Mouse (Mus musculus) liver, embryonic 14.5 days (tissue): Measurements from ENCODE around the gene Fbxo46. TPM values are rescaled to one million over a fixed set of nuclear protein-coding genes. Genes with fewer than 3 reads are reported as not detected.

Experiments used
- ATAC-seq: fragments of 200-750 bp; cut with Nextera tagmentation; 2 replicates; pipeline ENCODE4 v1.8.0; 2017; ENCODE audit warnings: moderate number of reproducible peaks, mild to moderate bottlenecking, moderate library complexity; ENCODE audit not compliant: insufficient read depth
- DNase-seq, 3 experiments: peaks; one replicate each; pipeline ENCODE4 v3.0.0-alpha.2; 2012 to 2013; ENCODE audit warnings: low read depth in 3 of 3, low spot score in 3 of 3
- H3K27ac ChIP-seq: fragments of 300-500 bp; sonication (generic); 2 replicates; pipeline ENCODE4 v1.5.1; 2014; ENCODE audit warnings: moderate library complexity, mild to moderate bottlenecking, control low read depth, inconsistent platforms
- H3K27me3 ChIP-seq: fragments of 300-500 bp; sonication (generic); 2 replicates; pipeline ENCODE4 v1.6.1; 2014; ENCODE audit warnings: mild to moderate bottlenecking, low read length, moderate library complexity; ENCODE audit not compliant: control insufficient read depth, insufficient read depth
- H3K36me3 ChIP-seq: fragments of 300-500 bp; sonication (generic); replicated peaks from 2 replicates; pipeline ENCODE4 v1.6.1; 2014; ENCODE audit warnings: low read depth; ENCODE audit not compliant: control insufficient read depth, insufficient read depth
- H3K4me1 ChIP-seq, 2 experiments: fragments of 200-500 bp in 1 of 2; fragments of 300-500 bp in 1 of 2; sonication (generic) in 1 of 2; replicated peaks; 2 replicates each; pipeline ENCODE4 v1.6.1; 2012 to 2014; ENCODE audit warnings: antibody characterized with exemption in 1 of 2, inconsistent platforms in 1 of 2, low read length in 1 of 2; ENCODE audit not compliant: control insufficient read depth in 2 of 2, insufficient read depth in 2 of 2
- H3K4me2 ChIP-seq: fragments of 300-500 bp; sonication (generic); 2 replicates; pipeline ENCODE4 v1.6.1; 2014; ENCODE audit warnings: low read depth, mild to moderate bottlenecking, control low read depth, moderate library complexity
- H3K4me3 ChIP-seq, 2 experiments: fragments of 200-500 bp in 1 of 2; fragments of 300-500 bp in 1 of 2; sonication (generic) in 1 of 2; 2 replicates each; pipeline ENCODE4 v1.5.1; 2012 to 2014; ENCODE audit warnings: low read depth in 2 of 2, low read length in 2 of 2, mild to moderate bottlenecking in 2 of 2, control low read depth in 1 of 2, inconsistent platforms in 1 of 2, moderate library complexity in 1 of 2; ENCODE audit not compliant: insufficient read depth in 1 of 2
- H3K9ac ChIP-seq: fragments of 300-500 bp; sonication (generic); replicated peaks from 2 replicates; pipeline ENCODE4 v1.6.1; 2014; ENCODE audit warnings: mild to moderate bottlenecking, control low read depth, moderate library complexity
- H3K9me3 ChIP-seq: fragments of 300-500 bp; sonication (generic); 2 replicates; pipeline ENCODE4 v1.6.1; 2016; ENCODE audit warnings: low read length, mixed read lengths; ENCODE audit not compliant: control insufficient read depth
- CTCF ChIP-seq: IDR thresholded peaks from 2 replicates; pipeline ENCODE4 v1.5.1; 2016; ENCODE audit warnings: antibody characterized with exemption, low read depth, control low read depth
- EP300 ChIP-seq: IDR thresholded peaks from 2 replicates; pipeline ENCODE4 v1.6.1; 2016; ENCODE audit warnings: antibody characterized with exemption, low read depth
- WGBS: fragments of 180-500 bp; shearing (Covaris S2); extraction: QIAGEN DNeasy Blood & Tissue Kit; methylation state at CpG from one replicate; pipeline ENCODE4 v1.1.7; 2014; ENCODE audit not compliant: insufficient replicate concordance; 5-methylcytosine and 5-hydroxymethylcytosine counted together
- polyA plus RNA-seq, 2 experiments: library from polyadenylated mRNA; depleted of rRNA in 1 of 2; stranded (reverse) in 1 of 2; unstranded in 1 of 2; fragments of >200 nt; fragmentation: Nextera tagmentation in 1 of 2; extraction: Ambion mirVana in 1 of 2; gene quantifications; 2 replicates each; pipeline versions ENCODE4 v1.2.1 to v1.2.3; 2012 to 2014

Gene Fbxo46
- polyA plus RNA-seq, 2 experiments = 2.0 to 2.6 TPM

- Histone ChIP-seq H3K27me3 (peaks cover 49% of the 10 kb centered on the region), H3K4me2 (peak overlapping the region; percentile 95), H3K9me3 (no peaks in the 10 kb centered on the region), H3K4me1 (peaks cover 0 to 13% of the 10 kb centered on the region in 2 experiments; a peak in 3 of 4 replicates), H3K36me3 (no peaks in the 10 kb centered on the region), H3K9ac (peak overlapping the region; percentile 59), H3K4me3 (peak overlapping the region; percentile 64 to 68), H3K27ac (peak overlapping the region; percentile 50; the same call in 1 of the 2 replicates)
- DNase-seq (no peak), ATAC-seq (no peak)
- TF ChIP-seq EP300 (no peak), CTCF (no peak)
- WGBS = under 1% methylated on average over 74 of the region's 87 CpGs
These were observed 24.6 kb upstream of the Fbxo46 start for GRCm38 (mm10) chr7:19094826-19095750.

GRCm38 (mm10) chr7:19095751-19096110 is 23.9 kb upstream of the Fbxo46 start:
- Histone ChIP-seq H3K9ac (no peak overlapping the region), H3K27me3 (peaks cover 43% of the 10 kb centered on the region), H3K9me3 (no peaks in the 10 kb centered on the region), H3K27ac (no peak overlapping the region), H3K36me3 (no peaks in the 10 kb centered on the region), H3K4me3 (peak overlapping the region; percentile 64 to 68), H3K4me1 (peaks cover 0 to 13% of the 10 kb centered on the region in 2 experiments; a peak in 3 of 4 replicates), H3K4me2 (peak overlapping the region; percentile 95)
- whole genome bisulfite sequencing = 3% methylated on average over 19 of the region's 19 CpGs
- ATAC-seq (no peak), DNase-seq (no peak)
- TF ChIP-seq CTCF = no peak
- TF ChIP-seq EP300 = no peak

DNA sequence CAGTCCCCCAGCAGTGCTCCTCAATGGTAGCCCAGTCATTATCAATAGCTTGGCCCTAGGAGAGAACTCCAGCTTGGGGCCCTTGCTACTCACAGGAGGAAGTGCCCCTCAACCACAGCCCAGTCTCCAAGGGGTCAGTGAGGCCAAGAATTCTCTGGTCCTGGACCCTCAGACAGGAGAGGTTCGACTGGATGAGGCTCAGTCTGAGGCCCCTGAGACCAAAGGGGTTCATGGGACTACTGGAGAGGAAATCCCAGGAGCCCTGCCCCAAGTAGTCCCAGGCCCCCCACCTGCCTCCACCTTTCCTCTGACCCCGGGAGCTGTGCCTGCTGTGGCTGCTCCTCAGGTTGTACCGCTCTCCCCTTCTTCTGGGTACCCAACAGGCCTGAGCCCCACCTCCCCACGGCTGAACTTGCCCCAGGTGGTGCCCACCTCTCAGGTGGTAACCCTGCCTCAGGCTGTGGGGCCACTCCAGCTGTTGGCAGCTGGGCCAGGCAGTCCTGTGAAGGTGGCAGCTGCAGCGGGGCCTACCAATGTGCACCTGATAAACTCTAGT is 23.2 kb upstream of the Fbxo46 start:
- DNase-seq (no peak), ATAC-seq (no peak)
- TF ChIP-seq CTCF (no peak), EP300 (no peak)
- Histone ChIP-seq H3K36me3 (no peaks in the 10 kb centered on the region), H3K4me2 (peak overlapping the region; percentile 95), H3K9ac (no peak overlapping the region), H3K4me3 (no peak overlapping the region), H3K27me3 (peaks cover 38% of the 10 kb centered on the region), H3K27ac (no peak overlapping the region), H3K4me1 (peaks cover 0 to 13% of the 10 kb centered on the region in 2 experiments; a peak in 3 of 4 replicates), H3K9me3 (no peaks in the 10 kb centered on the region)
- 51% methylated on average over 5 of the region's 5 CpGs for WGBS

DNA sequence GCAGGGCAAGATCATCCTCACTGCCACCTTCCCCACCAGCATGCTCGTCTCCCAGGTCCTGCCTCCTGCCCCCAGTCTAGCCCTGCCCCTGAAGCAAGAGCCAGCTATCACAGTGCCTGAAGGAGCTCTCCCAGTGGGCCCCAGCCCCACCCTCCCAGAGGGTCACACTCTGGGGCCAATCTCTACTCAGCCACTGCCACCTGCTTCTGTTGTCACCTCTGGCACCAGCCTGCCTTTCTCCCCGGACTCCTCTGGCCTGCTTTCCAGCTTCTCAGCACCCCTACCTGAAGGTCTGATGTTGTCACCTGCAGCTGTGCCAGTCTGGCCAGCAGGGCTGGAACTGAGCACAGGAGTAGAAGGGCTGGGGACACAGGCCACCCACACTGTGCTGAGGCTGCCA is 22.4 kb upstream of the Fbxo46 start:
- no peaks in the 10 kb centered on the region for H3K9me3 ChIP-seq
- TF ChIP-seq EP300 = no peak
- TF ChIP-seq CTCF = no peak
- no peak overlapping the region for H3K27ac ChIP-seq
- no peaks in the 10 kb centered on the region for H3K36me3 ChIP-seq
- ATAC-seq = no peak
- H3K4me1 ChIP-seq = peaks cover 0 to 13% of the 10 kb centered on the region in 2 experiments; a peak in 3 of 4 replicates
- no peak overlapping the region for H3K4me3 ChIP-seq
- no peak overlapping the region for H3K4me2 ChIP-seq
- no peak for DNase-seq
- peaks cover 32% of the 10 kb centered on the region for H3K27me3 ChIP-seq
- WGBS = 23% methylated on average over 2 of the region's 2 CpGs
- no peak overlapping the region for H3K9ac ChIP-seq

GRCm38 (mm10) chr7:19097863-19098262 is 21.8 kb upstream of the Fbxo46 start:
- DNase-seq (no peak), ATAC-seq (no peak)
- Histone ChIP-seq H3K4me1 (peaks cover 0 to 11% of the 10 kb centered on the region in 2 experiments; a peak in 3 of 4 replicates), H3K9ac (no peak overlapping the region), H3K9me3 (no peaks in the 10 kb centered on the region), H3K27ac (no peak overlapping the region), H3K27me3 (peaks cover 26% of the 10 kb centered on the region), H3K36me3 (no peaks in the 10 kb centered on the region), H3K4me3 (no peak overlapping the region), H3K4me2 (no peak overlapping the region)
- TF ChIP-seq CTCF (no peak), EP300 (no peak)
